Mouse (Mus musculus) liver, adult 2 months (tissue): ENCODE measurements around the gene Serpind1. TPM values are rescaled to one million over a fixed set of nuclear protein-coding genes. Genes with fewer than 3 reads are reported as not detected.

Experiments
- DNase-seq: peaks from one replicate; pipeline ENCODE4 v3.0.0-alpha.2; 2011; ENCODE audit warnings: low read depth, low spot score; ENCODE audit errors: extremely low read depth
- H3K27ac ChIP-seq: fragments of 200-500 bp; replicated peaks from 2 replicates; pipeline ENCODE4 v1.5.1; 2012; ENCODE audit warnings: low read depth, mild to moderate bottlenecking, control low read depth, inconsistent platforms, low read length; ENCODE audit not compliant: insufficient read depth
- H3K27me3 ChIP-seq: fragments of 200-500 bp; 2 replicates; pipeline ENCODE4 v1.6.1; 2012; ENCODE audit warnings: mild to moderate bottlenecking, moderate library complexity, low read length, inconsistent platforms; ENCODE audit not compliant: control insufficient read depth, insufficient read depth
- H3K36me3 ChIP-seq: fragments of 200-500 bp; 2 replicates; pipeline ENCODE4 v1.6.1; 2012; ENCODE audit warnings: low read length, inconsistent platforms; ENCODE audit not compliant: control insufficient read depth, insufficient read depth
- H3K4me1 ChIP-seq: fragments of 200-500 bp; 2 replicates; pipeline ENCODE4 v1.6.1; 2011; ENCODE audit warnings: low read length; ENCODE audit not compliant: control insufficient read depth, insufficient read depth
- H3K4me3 ChIP-seq: fragments of 200-500 bp; 2 replicates; pipeline ENCODE4 v1.5.1; 2011; ENCODE audit warnings: low read depth, mild to moderate bottlenecking, control low read depth, low read length, moderate library complexity; ENCODE audit not compliant: insufficient read depth
- H3K79me2 ChIP-seq: fragments of 200-500 bp; 2 replicates; pipeline ENCODE4 v1.6.1; 2012; ENCODE audit warnings: inconsistent platforms, mild to moderate bottlenecking, low read length, moderate library complexity; ENCODE audit not compliant: control insufficient read depth, insufficient read depth
- H3K9ac ChIP-seq: fragments of 200-500 bp; 2 replicates; pipeline ENCODE4 v1.6.1; 2012; ENCODE audit warnings: low read depth, mild to moderate bottlenecking, control low read depth, inconsistent platforms, low read length
- CTCF ChIP-seq: fragments of 200-500 bp; IDR thresholded peaks from 2 replicates; pipeline ENCODE4 v1.5.1; 2011; ENCODE audit warnings: low read depth, low read length, control low read depth
- POLR2A ChIP-seq: fragments of 200-500 bp; IDR thresholded peaks from 2 replicates; pipeline ENCODE4 v1.6.1; 2011; ENCODE audit warnings: low read length, control low read depth; ENCODE audit not compliant: insufficient read depth; ENCODE audit errors: extremely low read depth
- WGBS: fragments of 180-500 bp; shearing (Covaris S2); methylation state at CpG from one replicate; pipeline ENCODE4 v1.1.7; 2018; 5-methylcytosine and 5-hydroxymethylcytosine counted together
- polyA plus RNA-seq: library from polyadenylated mRNA; depleted of rRNA; stranded (reverse); fragments of >200 nt; gene quantifications from 2 replicates; pipeline ENCODE4 v1.2.3, GENCODE M21; 2012; rRNA removed
- total RNA-seq: library from RNA; depleted of rRNA; stranded (reverse); fragments of >200 nt; gene quantifications from 2 replicates; pipeline ENCODE4 v1.2.3, GENCODE M21; 2014; rRNA removed

Serpind1 gene
- total and polyA plus RNA-seq, 2 experiments: 368 to 636 TPM

- no peak overlapping the region for H3K9ac ChIP-seq
- H3K27me3 ChIP-seq: no peaks in the 10 kb centered on the region
- H3K4me3 ChIP-seq: no peak overlapping the region
- no peaks in the 10 kb centered on the region for H3K4me1 ChIP-seq
- H3K36me3 ChIP-seq: peaks cover 53% of the 10 kb centered on the region
- TF ChIP-seq POLR2A: no peak
- no peak for TF ChIP-seq CTCF
- H3K79me2 ChIP-seq: no peaks in the 10 kb centered on the region
- DNase-seq: no peak
- 88% methylated on average over 6 of the region's 6 CpGs for WGBS
- no peak overlapping the region for H3K27ac ChIP-seq
These were observed 24.9 kb downstream of the Serpind1 start for GRCm38 (mm10) chr16:17356031-17356430.

GRCm38 (mm10) chr16:17358787-17359186, 27.6 kb downstream of the Serpind1 start:
- WGBS: 96% methylated on average over 4 of the region's 4 CpGs
- no peak for DNase-seq
- Histone ChIP-seq H3K9ac (no peak overlapping the region), H3K79me2 (no peaks in the 10 kb centered on the region), H3K4me1 (no peaks in the 10 kb centered on the region), H3K27me3 (no peaks in the 10 kb centered on the region), H3K27ac (no peak overlapping the region), H3K4me3 (no peak overlapping the region), H3K36me3 (peaks cover 42% of the 10 kb centered on the region)
- TF ChIP-seq CTCF (no peak), POLR2A (no peak)

- H3K4me1 ChIP-seq: no peaks in the 10 kb centered on the region
- H3K79me2 ChIP-seq: no peaks in the 10 kb centered on the region
- no peak overlapping the region for H3K9ac ChIP-seq
- TF ChIP-seq POLR2A (no peak), CTCF (no peak)
- WGBS: 85% methylated on average over 4 of the region's 4 CpGs
- H3K36me3 ChIP-seq: peaks cover 35% of the 10 kb centered on the region
- no peak for DNase-seq
- H3K27ac ChIP-seq: no peak overlapping the region
- no peaks in the 10 kb centered on the region for H3K27me3 ChIP-seq
- no peak overlapping the region for H3K4me3 ChIP-seq
These were observed 51.1 kb downstream of the Serpind1 start for GRCm38 (mm10) chr16:17382306-17382705.

- Histone ChIP-seq H3K79me2 (no peaks in the 10 kb centered on the region), H3K4me3 (no peak overlapping the region), H3K9ac (no peak overlapping the region), H3K27ac (no peak overlapping the region), H3K4me1 (no peaks in the 10 kb centered on the region), H3K27me3 (no peaks in the 10 kb centered on the region), H3K36me3 (peaks cover 32% of the 10 kb centered on the region)
- DNase-seq: no peak
- 93% methylated on average over 2 of the region's 2 CpGs for WGBS
- TF ChIP-seq POLR2A: no peak
- no peak for TF ChIP-seq CTCF
These were observed 52.6 kb downstream of the Serpind1 start for GRCm38 (mm10) chr16:17383594-17384326.

- Histone ChIP-seq H3K79me2 (peaks cover 12% of the 10 kb centered on the region; the same call in 1 of the 2 replicates), H3K9ac (no peak overlapping the region), H3K27ac (no peak overlapping the region), H3K4me1 (no peaks in the 10 kb centered on the region), H3K36me3 (peaks cover 6% of the 10 kb centered on the region), H3K27me3 (no peaks in the 10 kb centered on the region), H3K4me3 (no peak overlapping the region)
- no peak for TF ChIP-seq POLR2A
- no peak for TF ChIP-seq CTCF
- 58% methylated on average over 4 of the region's 4 CpGs for WGBS
- DNase-seq: no peak
These were observed 61.6 kb downstream of the Serpind1 start for GRCm38 (mm10) chr16:17392784-17393183.

Other genes with a start within 250 kb of the Serpind1 start
- gene Ppil2, start 220.1 kb upstream of the Serpind1 start, total RNA-seq: 49.7 and 55.0 TPM in 2 replicates
- gene Ppil2, start 220.1 kb upstream of the Serpind1 start, polyA plus RNA-seq: 48.0 and 48.4 TPM in 2 replicates
- gene 2610318N02Rik, start 206.2 kb upstream of the Serpind1 start, total RNA-seq: not detected in 2 replicates
- gene 2610318N02Rik, start 206.2 kb upstream of the Serpind1 start, polyA plus RNA-seq: 0.33 TPM in 1 of 2 replicates, not detected in the other
- 50.5 and 71.5 TPM in 2 replicates for gene Sdf2l1, start 199.0 kb upstream of the Serpind1 start, total RNA-seq
- gene Sdf2l1, start 199.0 kb upstream of the Serpind1 start, polyA plus RNA-seq: 70.0 and 72.3 TPM in 2 replicates
- gene Ydjc, start 186.8 kb upstream of the Serpind1 start, total RNA-seq: 0.28 and 0.94 TPM in 2 replicates
- 0.22 and 0.48 TPM in 2 replicates for gene Ydjc, start 186.8 kb upstream of the Serpind1 start, polyA plus RNA-seq
- gene Ccdc116, start 184.1 kb upstream of the Serpind1 start, total RNA-seq: 0.07 TPM in 1 of 2 replicates, not detected in the other
- gene Ccdc116, start 184.1 kb upstream of the Serpind1 start, polyA plus RNA-seq: 0.05 and 0.07 TPM in 2 replicates
- gene Ube2l3, start 128.7 kb upstream of the Serpind1 start, total RNA-seq: 33.8 and 34.7 TPM in 2 replicates
- gene Ube2l3, start 128.7 kb upstream of the Serpind1 start, polyA plus RNA-seq: 45.7 and 54.0 TPM in 2 replicates
- not detected in 2 replicates for gene Rimbp3, start 122.8 kb upstream of the Serpind1 start, total RNA-seq
- gene Rimbp3, start 122.8 kb upstream of the Serpind1 start, polyA plus RNA-seq: not detected in 2 replicates
- gene Hic2, start 97.8 kb upstream of the Serpind1 start, total RNA-seq: 0.83 and 1.2 TPM in 2 replicates
- 0.87 and 1.1 TPM in 2 replicates for gene Hic2, start 97.8 kb upstream of the Serpind1 start, polyA plus RNA-seq
- 0.37 and 0.87 TPM in 2 replicates for gene Tmem191c, start 55.3 kb upstream of the Serpind1 start, total RNA-seq
- 0.97 and 1.4 TPM in 2 replicates for gene Tmem191c, start 55.3 kb upstream of the Serpind1 start, polyA plus RNA-seq
- gene Snap29, start 74.6 kb downstream of the Serpind1 start, total RNA-seq: 15.9 and 18.8 TPM in 2 replicates
- 3.9 and 4.2 TPM in 2 replicates for gene Snap29, start 74.6 kb downstream of the Serpind1 start, polyA plus RNA-seq
- gene Pi4ka, start 74.9 kb downstream of the Serpind1 start, total RNA-seq: 17.9 and 25.8 TPM in 2 replicates
- gene Pi4ka, start 74.9 kb downstream of the Serpind1 start, polyA plus RNA-seq: 18.0 and 21.4 TPM in 2 replicates
- gene Crkl, start 120.6 kb downstream of the Serpind1 start, total RNA-seq: 9.6 and 15.2 TPM in 2 replicates
- 28.0 and 28.8 TPM in 2 replicates for gene Crkl, start 120.6 kb downstream of the Serpind1 start, polyA plus RNA-seq
- gene Aifm3, start 158.2 kb downstream of the Serpind1 start, total RNA-seq: 1.4 and 3.7 TPM in 2 replicates
- 3.5 and 3.7 TPM in 2 replicates for gene Aifm3, start 158.2 kb downstream of the Serpind1 start, polyA plus RNA-seq
- gene Lztr1, start 177.3 kb downstream of the Serpind1 start, total RNA-seq: 39.0 and 53.0 TPM in 2 replicates
- 83.5 and 96.7 TPM in 2 replicates for gene Lztr1, start 177.3 kb downstream of the Serpind1 start, polyA plus RNA-seq
- gene Thap7, start 199.8 kb downstream of the Serpind1 start, total RNA-seq: 15.1 and 18.8 TPM in 2 replicates
- 47.9 and 49.2 TPM in 2 replicates for gene Thap7, start 199.8 kb downstream of the Serpind1 start, polyA plus RNA-seq
- gene Lrrc74b, start 229.9 kb downstream of the Serpind1 start, total RNA-seq: not detected in 2 replicates
- gene Lrrc74b, start 229.9 kb downstream of the Serpind1 start, polyA plus RNA-seq: not detected in 2 replicates
- under 0.01 TPM in 1 of 2 replicates, not detected in the other for gene P2rx6, start 230.5 kb downstream of the Serpind1 start, total RNA-seq
- 0.12 TPM in 1 of 2 replicates, not detected in the other for gene P2rx6, start 230.5 kb downstream of the Serpind1 start, polyA plus RNA-seq